Mouse (Mus musculus): ENCODE results near the gene Enpp3.
A peak's percentile ranks its signal among the peaks of the same experiment; 100 is the strongest.
"Not testable (repeated sequence)": the region's sequence is repeated elsewhere in the genome, so short reads cannot be mapped to it uniquely, and the experiment has no call there.

The Enpp3 gene

GRCm38 (mm10) chr10:24822842-24823241, 19.8 kb downstream of the Enpp3 start:
- DNase-seq = no peak

- DNase-seq = no peak
Observed at GRCm38 (mm10) chr10:24821990-24822676, 20.5 kb downstream of the Enpp3 start.

- DNase-seq = no peak
Observed at GRCm38 (mm10) chr10:24819526-24819925, 23.1 kb downstream of the Enpp3 start.

- DNase-seq = no peak
Observed at GRCm38 (mm10) chr10:24810639-24811038, 32.0 kb downstream of the Enpp3 start.

GRCm38 (mm10) chr10:24806756-24807155, 35.9 kb downstream of the Enpp3 start:
- no peak for DNase-seq

GRCm38 (mm10) chr10:24805876-24806275, 36.7 kb downstream of the Enpp3 start:
- no peak for DNase-seq

- no peak for DNase-seq
Observed at GRCm38 (mm10) chr10:24805173-24805572, 37.5 kb downstream of the Enpp3 start.

- not testable (repeated sequence) for DNase-seq
Observed at GRCm38 (mm10) chr10:24802742-24803244, 39.8 kb downstream of the Enpp3 start.

- no peak for DNase-seq
Observed at GRCm38 (mm10) chr10:24801796-24802195, 40.8 kb downstream of the Enpp3 start.

GRCm38 (mm10) chr10:24797246-24797645, 45.4 kb downstream of the Enpp3 start:
- peak; percentile 74 for DNase-seq

- DNase-seq = no peak
Observed at GRCm38 (mm10) chr10:24792756-24793155, 49.9 kb downstream of the Enpp3 start.

GRCm38 (mm10) chr10:24789747-24790545, 52.7 kb downstream of the Enpp3 start:
- peak; percentile 74 for DNase-seq

- no peak for DNase-seq
Observed at GRCm38 (mm10) chr10:24785345-24785744, 57.3 kb downstream of the Enpp3 start.

GRCm38 (mm10) chr10:24784624-24785276, 57.9 kb downstream of the Enpp3 start:
- no peak for DNase-seq

- DNase-seq = no peak
Observed at GRCm38 (mm10) chr10:24783946-24784345, 58.7 kb downstream of the Enpp3 start.

- no peak for DNase-seq
Observed at GRCm38 (mm10) chr10:24778643-24779020, 64.0 kb downstream of the Enpp3 start.

- DNase-seq = no peak
Observed at GRCm38 (mm10) chr10:24777916-24778642, 64.5 kb downstream of the Enpp3 start.

- DNase-seq = no peak
Observed at GRCm38 (mm10) chr10:24769496-24769895, 73.1 kb downstream of the Enpp3 start.

- no peak for DNase-seq
Observed at GRCm38 (mm10) chr10:24767695-24768094, 74.9 kb downstream of the Enpp3 start.

- DNase-seq = no peak
Observed at GRCm38 (mm10) chr10:24766061-24766460, 76.6 kb downstream of the Enpp3 start.

GRCm38 (mm10) chr10:24765151-24765755, 77.4 kb downstream of the Enpp3 start:
- no peak for DNase-seq

GRCm38 (mm10) chr10:24764640-24765039, 78.0 kb downstream of the Enpp3 start:
- DNase-seq = no peak
